Mouse (Mus musculus) heart, postnatal 0 days (tissue): ENCODE results near the gene Cd24a. TPM values are rescaled to one million over a fixed set of nuclear protein-coding genes. Genes with fewer than 3 reads are reported as not detected.

ENCODE experiments used
- ATAC-seq: fragments of 200-750 bp; cut with Nextera tagmentation; 2 replicates; pipeline ENCODE4 v1.8.0; 2017; ENCODE audit warnings: low read depth, moderate number of reproducible peaks, moderate library complexity; ENCODE audit not compliant: insufficient read depth
- DNase-seq: peaks from one replicate; pipeline ENCODE4 v3.0.0-alpha.2; 2016; ENCODE audit warnings: low spot score
- H3K27ac ChIP-seq: fragments of 300-500 bp; sonication (generic); 2 replicates; pipeline ENCODE4 v1.5.1; 2014; ENCODE audit warnings: low read depth, mild to moderate bottlenecking
- H3K27me3 ChIP-seq: fragments of 300-500 bp; sonication (generic); 2 replicates; pipeline ENCODE4 v1.6.1; 2014; ENCODE audit warnings: low read length, mixed read lengths; ENCODE audit not compliant: control insufficient read depth, insufficient read depth
- H3K36me3 ChIP-seq: fragments of 300-500 bp; sonication (generic); replicated peaks from 2 replicates; pipeline ENCODE4 v1.6.1; 2014; ENCODE audit warnings: low read length, mixed read lengths; ENCODE audit not compliant: control insufficient read depth, insufficient read depth
- H3K4me1 ChIP-seq: fragments of 300-500 bp; sonication (generic); 2 replicates; pipeline ENCODE4 v1.6.1; 2014; ENCODE audit warnings: antibody characterized with exemption; ENCODE audit not compliant: control insufficient read depth, insufficient read depth
- H3K4me2 ChIP-seq: fragments of 300-500 bp; sonication (generic); 2 replicates; pipeline ENCODE4 v1.6.1; 2014; ENCODE audit warnings: low read depth, mild to moderate bottlenecking, low read length, moderate library complexity
- H3K4me3 ChIP-seq: fragments of 300-500 bp; sonication (generic); 2 replicates; pipeline ENCODE4 v1.5.1; 2014; ENCODE audit warnings: low read depth, low read length
- H3K9ac ChIP-seq: fragments of 300-500 bp; sonication (generic); replicated peaks from 2 replicates; pipeline ENCODE4 v1.6.1; 2014; ENCODE audit warnings: low read depth, low read length, mixed read lengths
- H3K9me3 ChIP-seq: fragments of 300-500 bp; sonication (generic); replicated peaks from 2 replicates; pipeline ENCODE4 v1.6.1; 2016; ENCODE audit warnings: low read length; ENCODE audit not compliant: control insufficient read depth
- CTCF ChIP-seq: IDR thresholded peaks from 2 replicates; pipeline ENCODE4 v1.5.1; 2016; ENCODE audit warnings: antibody characterized with exemption, control low read depth, low read depth
- EP300 ChIP-seq: IDR thresholded peaks from 2 replicates; pipeline ENCODE4 v1.6.1; 2016; ENCODE audit warnings: antibody characterized with exemption, low read depth
- WGBS: fragments of 180-500 bp; shearing (Covaris S2); extraction: QIAGEN DNeasy Blood & Tissue Kit; methylation state at CpG from one replicate; pipeline ENCODE4 v1.1.7; 2014; 5-methylcytosine and 5-hydroxymethylcytosine counted together
- polyA plus RNA-seq: library from polyadenylated mRNA; unstranded; fragments of >200 nt; fragmentation: Nextera tagmentation; extraction: Ambion mirVana; gene quantifications from 2 replicates; pipeline ENCODE4 v1.2.1, GENCODE M21; 2015
- total RNA-seq: library from RNA; depleted of rRNA; stranded (reverse); fragments of >200 nt; gene quantifications from 2 replicates; pipeline ENCODE4 v1.2.3, GENCODE M21; 2014; ENCODE audit warnings: low replicate concordance

The Cd24a gene
- total and polyA plus RNA-seq, 2 experiments from 2014 or later = 32.9 to 62.2 TPM

GRCm38 (mm10) chr10:43577299-43577996 is 636 bp upstream of the Cd24a start:
- no peak overlapping the region for H3K9ac ChIP-seq
- H3K27ac ChIP-seq = no peak overlapping the region
- no peaks in the 10 kb centered on the region for H3K36me3 ChIP-seq
- DNase-seq (no peak), ATAC-seq (no peak)
- no peak for TF ChIP-seq CTCF
- TF ChIP-seq EP300 = no peak
- 30% methylated on average over 19 of the region's 19 CpGs for WGBS
- H3K27me3 ChIP-seq = peaks cover 10% of the 10 kb centered on the region; the same call in 1 of the 2 replicates
- peak overlapping the region; percentile 94 for H3K4me2 ChIP-seq
- no peaks in the 10 kb centered on the region for H3K9me3 ChIP-seq
- H3K4me1 ChIP-seq = 0 out of 2 replicates have a peak, but pooled peaks cover 4% of the 10 kb centered on the region
- H3K4me3 ChIP-seq = peak overlapping the region; percentile 63

DNA sequence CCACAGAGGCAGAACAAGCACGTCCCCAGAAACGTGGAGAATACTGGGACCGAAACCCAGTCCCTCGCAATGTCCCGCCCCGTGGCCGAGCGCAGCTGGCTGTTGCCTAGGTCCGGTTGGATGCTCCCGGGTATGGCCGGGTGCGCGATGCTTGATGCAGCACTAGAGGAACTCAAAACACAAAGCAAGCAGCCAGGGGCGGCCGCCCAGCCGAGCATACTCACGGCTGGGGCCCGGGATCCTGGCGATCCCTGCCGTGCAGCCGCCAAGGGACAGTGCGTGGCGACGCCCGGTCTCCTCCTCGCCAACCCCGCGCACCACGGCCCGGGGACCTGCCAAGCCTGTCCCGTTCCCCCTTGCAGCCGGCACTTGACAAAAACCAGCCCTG is 276 bp downstream of the Cd24a start:
- Histone ChIP-seq H3K4me1 (0 out of 2 replicates have a peak, but pooled peaks cover 4% of the 10 kb centered on the region), H3K9me3 (no peaks in the 10 kb centered on the region), H3K36me3 (no peaks in the 10 kb centered on the region), H3K27me3 (peaks cover 10% of the 10 kb centered on the region; the same call in 1 of the 2 replicates), H3K9ac (peak overlapping the region; percentile 57), H3K27ac (peak overlapping the region; percentile 63), H3K4me2 (peak overlapping the region; percentile 94), H3K4me3 (peak overlapping the region; percentile 63)
- TF ChIP-seq CTCF (no peak), EP300 (no peak)
- WGBS = 1% methylated on average over 28 of the region's 32 CpGs
- DNase-seq = peak; percentile 55
- ATAC-seq = peak; percentile 48

DNA sequence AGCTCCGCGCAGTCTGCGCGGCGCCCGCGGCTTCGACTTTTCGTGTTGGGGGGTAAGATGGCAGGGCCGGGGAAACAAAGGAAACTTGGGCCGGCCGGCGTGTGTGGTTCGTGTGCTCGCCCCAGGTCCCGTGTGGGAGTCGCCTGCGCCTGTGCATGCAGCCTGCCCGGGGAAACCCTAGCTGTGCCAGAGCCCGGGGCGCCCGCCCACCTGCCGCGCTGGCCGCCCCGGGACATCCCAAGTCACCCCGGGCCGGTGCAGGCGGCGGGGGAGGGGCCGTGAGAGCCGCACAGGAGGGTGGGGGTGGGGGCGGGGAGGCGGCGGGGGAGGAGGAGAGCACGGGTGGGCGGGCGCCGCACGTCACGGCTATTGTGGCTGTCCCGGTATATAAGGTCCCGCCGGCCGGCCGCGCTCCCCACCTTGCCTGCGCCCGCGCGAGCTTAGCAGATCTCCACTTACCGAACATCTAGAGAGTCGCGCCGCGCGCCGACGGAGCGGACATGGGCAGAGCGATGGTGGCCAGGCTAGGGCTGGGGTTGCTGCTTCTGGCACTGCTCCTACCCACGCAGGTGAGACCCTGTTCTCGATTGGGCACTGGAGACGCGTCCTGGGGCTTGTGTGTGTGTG is 783 bp downstream of the Cd24a start:
- H3K27me3 ChIP-seq = peaks cover 10% of the 10 kb centered on the region; the same call in 1 of the 2 replicates
- peak overlapping the region; percentile 57 for H3K9ac ChIP-seq
- no peaks in the 10 kb centered on the region for H3K36me3 ChIP-seq
- H3K4me2 ChIP-seq = peak overlapping the region; percentile 94
- H3K27ac ChIP-seq = peak overlapping the region; percentile 63
- H3K4me3 ChIP-seq = peak overlapping the region; percentile 63
- DNase-seq (peak; percentile 57), ATAC-seq (peak; percentile 82)
- no peak for TF ChIP-seq CTCF
- no peak for TF ChIP-seq EP300
- no peaks in the 10 kb centered on the region for H3K9me3 ChIP-seq
- 0 out of 2 replicates have a peak, but pooled peaks cover 4% of the 10 kb centered on the region for H3K4me1 ChIP-seq
- WGBS = under 1% methylated on average over 51 of the region's 65 CpGs

DNA sequence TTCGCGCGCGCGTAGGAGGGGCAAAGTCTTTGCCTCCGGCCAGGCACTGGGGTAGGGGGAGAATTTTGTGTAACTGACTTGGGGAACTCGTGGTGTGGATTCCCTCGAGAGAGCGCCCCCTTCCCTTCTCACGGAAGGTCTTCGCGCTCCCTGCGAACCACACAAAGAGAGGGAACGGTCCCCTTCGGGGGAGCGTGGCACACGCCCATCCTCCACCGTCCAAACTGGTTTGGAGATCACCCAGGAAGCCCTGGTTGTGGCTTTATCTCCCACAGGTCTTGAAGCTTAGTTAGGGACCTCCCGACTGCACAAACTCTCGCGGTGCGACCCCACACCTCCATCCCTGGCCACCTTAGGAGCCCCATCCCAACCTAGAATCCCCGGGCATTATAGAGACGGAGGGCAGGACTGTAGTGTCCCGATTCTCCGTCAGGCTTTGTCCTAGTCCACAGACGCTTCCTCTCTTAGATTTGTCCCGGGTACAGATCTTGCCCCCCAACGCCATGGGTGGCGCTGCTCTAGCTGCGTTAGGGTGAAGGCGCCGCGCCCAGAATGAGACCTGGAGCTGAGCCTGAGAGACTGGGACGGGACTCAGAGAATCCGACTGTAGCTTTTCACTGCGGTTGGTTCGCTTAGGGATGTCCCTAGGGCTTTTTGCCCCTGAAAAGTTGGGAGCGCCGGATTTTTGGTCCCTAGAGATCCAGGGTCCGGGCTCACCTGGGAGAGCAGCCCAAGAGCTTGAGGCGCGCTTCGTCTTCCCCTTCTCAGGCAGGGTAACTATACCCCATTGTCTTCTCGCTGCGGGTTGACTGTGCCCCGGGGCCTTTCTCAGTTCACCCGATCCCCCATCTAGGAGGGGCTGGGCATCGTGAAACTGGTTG is 1.5 kb downstream of the Cd24a start:
- Histone ChIP-seq H3K4me2 (peak overlapping the region; percentile 94), H3K27ac (peak overlapping the region; percentile 36), H3K36me3 (no peaks in the 10 kb centered on the region), H3K4me3 (peak overlapping the region; percentile 63), H3K9ac (peak overlapping the region; percentile 53), H3K9me3 (no peaks in the 10 kb centered on the region), H3K27me3 (peaks cover 10% of the 10 kb centered on the region; the same call in 1 of the 2 replicates), H3K4me1 (0 out of 2 replicates have a peak, but pooled peaks cover 4% of the 10 kb centered on the region)
- TF ChIP-seq EP300 (no peak), CTCF (no peak)
- DNase-seq (peak; percentile 62), ATAC-seq (peak; percentile 37)
- WGBS = under 1% methylated on average over 47 of the region's 49 CpGs

- Histone ChIP-seq H3K27me3 (peaks cover 10% of the 10 kb centered on the region; the same call in 1 of the 2 replicates), H3K36me3 (no peaks in the 10 kb centered on the region), H3K4me3 (peak overlapping the region; percentile 63), H3K9ac (peak overlapping the region; percentile 53), H3K27ac (no peak overlapping the region), H3K9me3 (no peaks in the 10 kb centered on the region), H3K4me2 (peak overlapping the region; percentile 94), H3K4me1 (0 out of 2 replicates have a peak, but pooled peaks cover 4% of the 10 kb centered on the region)
- WGBS = 1% methylated on average over 15 of the region's 15 CpGs
- no peak for TF ChIP-seq CTCF
- TF ChIP-seq EP300 = no peak
- ATAC-seq (no peak), DNase-seq (peak; percentile 63)
Measured at GRCm38 (mm10) chr10:43580649-43581078, 2.6 kb downstream of the Cd24a start.
